Mouse (Mus musculus) G1E (cell line): Measurements from ENCODE around the gene Rbbp5. TPM values are rescaled to one million over a fixed set of nuclear protein-coding genes. Genes with fewer than 3 reads are reported as not detected.

Experiments used
- ATAC-seq: 2 replicates; pipeline ENCODE4 v1.8.0; 2016; ENCODE audit warnings: mild to moderate bottlenecking; ENCODE audit not compliant: insufficient number of reproducible peaks, poor library complexity, low FRiP score, severe bottlenecking; ENCODE audit errors: extremely low read depth
- DNase-seq: peaks from one replicate; pipeline ENCODE4 v3.0.0; 2012; ENCODE audit warnings: low spot score
- H3K27me3 ChIP-seq: 2 replicates; pipeline ENCODE4 v1.6.1; 2012; ENCODE audit warnings: mild to moderate bottlenecking, low read length, inconsistent platforms; ENCODE audit not compliant: insufficient read depth
- H3K36me3 ChIP-seq: replicated peaks from 2 replicates; pipeline ENCODE3; 2012; ENCODE audit warnings: mild to moderate bottlenecking, inconsistent platforms
- H3K4me1 ChIP-seq: 2 replicates; pipeline ENCODE4 v1.6.1; 2012; ENCODE audit warnings: low read depth, low read length, inconsistent platforms, mixed read lengths; ENCODE audit not compliant: insufficient read depth
- H3K4me3 ChIP-seq: 2 replicates; pipeline ENCODE4 v1.5.1; 2012; ENCODE audit warnings: low read depth, mild to moderate bottlenecking, inconsistent platforms, low read length, moderate library complexity, mixed read lengths
- H3K9me3 ChIP-seq: replicated peaks from 2 replicates; pipeline ENCODE4 v1.6.1; 2012; ENCODE audit warnings: inconsistent platforms
- CTCF ChIP-seq: IDR thresholded peaks from 2 replicates; pipeline ENCODE4 v1.5.1; 2012; ENCODE audit warnings: low read depth, low read length, inconsistent platforms, mixed read lengths
- GATA1 ChIP-seq: IDR thresholded peaks from 2 replicates; pipeline ENCODE4 v1.6.1; 2012; ENCODE audit warnings: borderline replicate concordance, low read length, inconsistent platforms, mixed read lengths
- GATA2 ChIP-seq: IDR thresholded peaks from 2 replicates; pipeline ENCODE4 v1.6.1; 2012; ENCODE audit warnings: low read depth, low read length, inconsistent platforms, borderline replicate concordance
- POLR2AphosphoS5 ChIP-seq: IDR thresholded peaks from 2 replicates; pipeline ENCODE4 v1.6.1; 2012; ENCODE audit warnings: low read depth, low read length, inconsistent platforms; ENCODE audit not compliant: insufficient replicate concordance
- TAL1 ChIP-seq: conservative IDR thresholded peaks from 2 replicates; pipeline ENCODE4 v1.6.1; 2012; ENCODE audit warnings: low read depth, low read length, inconsistent platforms, mixed read lengths
- polyA plus RNA-seq: library from polyadenylated mRNA; stranded (reverse); fragments of >175 nt; gene quantifications from 2 replicates; pipeline ENCODE4 v1.2.3, GENCODE M21; 2012
- total RNA-seq, 2 experiments: library from RNA; stranded (forward) in 1 of 2; stranded (reverse) in 1 of 2; fragments of 200-1000 nt in 1 of 2; fragments of >200 nt in 1 of 2; fragmentation: Nextera tagmentation in 1 of 2; gene quantifications; 2 replicates each; pipeline ENCODE4 v1.2.3; 2014 to 2017

The Rbbp5 gene
- 134 and 147 TPM in 2 replicates for total RNA-seq (2014; fragmentation: Nextera tagmentation)
- total RNA-seq (2017), result 89.9 and 93.4 TPM in 2 replicates
- 9.8 and 10.8 TPM in 2 replicates for polyA plus RNA-seq

GRCm38 (mm10) chr1:132476928-132477691 lies at the start of gene Rbbp5:
Gene Rbbp5 (plus strand): TSS chr1:132477365.
- ATAC-seq, result peak; percentile 79
- peak; percentile 80 for DNase-seq
- H3K9me3 ChIP-seq, result no peaks in the 10 kb centered on the region
- peaks cover 33% of the 10 kb centered on the region for H3K36me3 ChIP-seq
- TF ChIP-seq TAL1, result no peak
- H3K4me1 ChIP-seq, result peaks cover 49% of the 10 kb centered on the region
- H3K4me3 ChIP-seq, result peak within 1 kb of the TSS; percentile 85
- no peaks in the 10 kb centered on the region for H3K27me3 ChIP-seq

- H3K4me1 ChIP-seq, result no peaks in the 10 kb centered on the region
- H3K4me3 ChIP-seq, result no peak overlapping the region
- no peaks in the 10 kb centered on the region for H3K27me3 ChIP-seq
- no peaks in the 10 kb centered on the region for H3K9me3 ChIP-seq
- ATAC-seq (no peak), DNase-seq (no peak)
- TF ChIP-seq CTCF, result no peak
- no peak for TF ChIP-seq POLR2AphosphoS5
- no peak for TF ChIP-seq GATA2
- TF ChIP-seq GATA1, result no peak
- no peak for TF ChIP-seq TAL1
- peaks cover 26% of the 10 kb centered on the region for H3K36me3 ChIP-seq
Observed at GRCm38 (mm10) chr1:132430818-132431217, 46.3 kb upstream of the Rbbp5 start.

DNA sequence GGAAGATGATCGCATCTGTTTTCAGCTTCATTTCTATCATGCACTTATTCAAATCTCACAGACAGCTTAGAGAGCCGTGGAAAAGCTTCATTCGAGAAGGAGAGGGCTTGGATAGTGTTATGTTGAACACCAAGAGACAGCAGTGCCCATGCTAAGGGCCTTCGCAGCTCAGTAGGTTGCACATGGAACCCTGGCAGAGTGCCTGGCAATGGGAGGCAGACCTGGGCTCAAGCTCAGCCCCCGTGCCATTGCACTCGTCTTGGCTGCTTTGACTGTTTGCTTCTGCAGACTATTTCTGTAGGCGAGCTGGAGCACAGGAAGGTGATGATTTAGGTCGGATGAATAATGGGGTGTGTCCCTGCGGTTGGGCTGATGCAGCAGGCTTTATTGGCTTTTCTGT lies 45.4 kb upstream of the Rbbp5 start:
- Histone ChIP-seq H3K27me3 (no peaks in the 10 kb centered on the region), H3K9me3 (no peaks in the 10 kb centered on the region), H3K4me3 (no peak overlapping the region), H3K36me3 (peaks cover 29% of the 10 kb centered on the region), H3K4me1 (no peaks in the 10 kb centered on the region)
- ATAC-seq, result no peak
- TF ChIP-seq TAL1 (no peak), POLR2AphosphoS5 (no peak), GATA2 (no peak), GATA1 (no peak), CTCF (no peak)
- DNase-seq, result no peak

DNA sequence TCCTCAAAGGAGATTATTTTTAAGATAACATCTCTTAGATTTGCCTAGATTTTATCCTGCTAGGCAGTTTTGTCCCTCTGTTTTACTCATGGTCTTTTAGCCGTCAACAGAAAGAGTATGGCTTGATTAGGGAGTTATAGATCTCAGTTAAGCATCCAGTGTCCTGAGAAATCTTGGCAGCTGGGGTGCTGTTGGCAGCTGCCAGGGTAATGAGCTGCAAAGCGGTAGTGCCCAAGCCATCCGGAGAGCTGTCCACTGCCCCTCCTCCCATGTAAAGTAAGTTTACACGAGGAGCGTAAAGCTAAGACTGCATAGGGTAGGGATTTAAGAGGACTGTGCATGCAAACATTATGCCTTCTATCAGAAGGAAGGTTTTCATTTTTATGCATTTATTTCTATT lies 43.8 kb upstream of the Rbbp5 start:
- no peak overlapping the region for H3K4me3 ChIP-seq
- peaks cover 5% of the 10 kb centered on the region for H3K4me1 ChIP-seq
- ATAC-seq (no peak), DNase-seq (no peak)
- H3K36me3 ChIP-seq, result peaks cover 29% of the 10 kb centered on the region
- TF ChIP-seq CTCF (no peak), GATA1 (no peak), TAL1 (no peak), GATA2 (no peak), POLR2AphosphoS5 (no peak)
- no peaks in the 10 kb centered on the region for H3K27me3 ChIP-seq
- H3K9me3 ChIP-seq, result no peaks in the 10 kb centered on the region

- no peaks in the 10 kb centered on the region for H3K9me3 ChIP-seq
- no peak for DNase-seq
Observed at GRCm38 (mm10) chr1:132434032-132434431, 43.1 kb upstream of the Rbbp5 start.

DNA sequence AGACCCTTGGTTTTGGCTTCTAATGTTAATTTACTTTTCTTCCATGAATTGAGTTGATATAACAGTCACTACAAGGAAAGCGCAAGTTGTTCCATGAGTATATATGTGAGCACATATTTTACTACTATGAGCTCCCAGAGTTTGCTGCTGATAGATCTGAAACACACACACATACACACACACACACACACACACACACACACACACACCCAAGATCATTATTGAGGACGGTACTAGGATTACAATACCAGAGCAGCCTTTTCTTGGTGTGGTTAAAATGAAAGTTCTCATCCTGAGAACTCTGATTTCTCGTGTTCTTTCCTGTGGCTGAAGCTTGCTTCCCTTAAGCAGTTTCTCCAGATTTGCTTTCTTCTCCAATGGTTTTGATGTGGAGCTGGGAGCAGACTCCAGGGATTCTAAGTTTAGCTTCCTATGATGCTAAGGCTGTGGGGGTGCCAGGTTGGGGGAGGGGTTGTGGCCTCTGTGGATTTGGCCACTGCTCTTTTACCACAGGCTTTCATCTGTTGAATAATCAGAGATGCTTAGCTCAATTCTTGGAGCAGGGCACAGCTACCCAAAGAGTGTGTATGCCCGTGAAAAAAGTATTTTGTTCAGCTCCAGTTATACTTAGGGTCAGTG lies 40.7 kb upstream of the Rbbp5 start:
- Histone ChIP-seq H3K4me3 (no peak overlapping the region), H3K9me3 (no peaks in the 10 kb centered on the region; the same call in 1 of the 2 replicates), H3K36me3 (peaks cover 40% of the 10 kb centered on the region), H3K27me3 (no peaks in the 10 kb centered on the region), H3K4me1 (peaks cover 5% of the 10 kb centered on the region)
- TF ChIP-seq GATA2 (no peak), GATA1 (no peak), CTCF (no peak), TAL1 (no peak), POLR2AphosphoS5 (no peak)
- no peak for ATAC-seq
- no peak for DNase-seq

More at GRCm38 (mm10) chr1:132434032-132434431, 43.1 kb upstream of the Rbbp5 start:
- no peaks in the 10 kb centered on the region for H3K27me3 ChIP-seq
- TF ChIP-seq TAL1, result no peak
- TF ChIP-seq GATA2, result no peak
- TF ChIP-seq GATA1, result no peak
- no peak for TF ChIP-seq CTCF
- no peak; the same call in 1 of the 2 replicates for TF ChIP-seq POLR2AphosphoS5
- H3K36me3 ChIP-seq, result peaks cover 29% of the 10 kb centered on the region
- no peak overlapping the region for H3K4me3 ChIP-seq
- ATAC-seq, result no peak
- H3K4me1 ChIP-seq, result peaks cover 5% of the 10 kb centered on the region
